Mouse (Mus musculus) kidney, embryonic 16.5 days (tissue): ENCODE measurements around the gene Zfp335. TPM values are rescaled to one million over a fixed set of nuclear protein-coding genes. Genes with fewer than 3 reads are reported as not detected.

Source experiments
- ATAC-seq: fragments of 200-750 bp; cut with Nextera tagmentation; 2 replicates; pipeline ENCODE4 v1.8.0; 2017; ENCODE audit warnings: moderate TSS enrichment; ENCODE audit not compliant: low FRiP score, low TSS enrichment
- H3K27ac ChIP-seq: fragments of 300-500 bp; sonication (generic); 2 replicates; pipeline ENCODE4 v1.5.1; 2014; ENCODE audit warnings: low read length
- H3K27me3 ChIP-seq: fragments of 300-500 bp; sonication (generic); 2 replicates; pipeline ENCODE4 v1.6.1; 2014; ENCODE audit warnings: low read length, control low read depth, mixed read lengths; ENCODE audit not compliant: insufficient read depth
- H3K36me3 ChIP-seq: fragments of 300-500 bp; sonication (generic); 2 replicates; pipeline ENCODE4 v1.6.1; 2014; ENCODE audit warnings: low read length, control low read depth, mixed read lengths; ENCODE audit not compliant: insufficient read depth
- H3K4me1 ChIP-seq: fragments of 300-500 bp; sonication (generic); 2 replicates; pipeline ENCODE4 v1.6.1; 2014; ENCODE audit warnings: low read length, control low read depth, mixed read lengths; ENCODE audit not compliant: insufficient read depth
- H3K4me2 ChIP-seq: fragments of 300-500 bp; sonication (generic); replicated peaks from 2 replicates; pipeline ENCODE4 v1.6.1; 2014; ENCODE audit warnings: low read depth, low read length
- H3K4me3 ChIP-seq: fragments of 300-500 bp; sonication (generic); 2 replicates; pipeline ENCODE4 v1.5.1; 2014; ENCODE audit warnings: mild to moderate bottlenecking, low read length
- H3K9ac ChIP-seq: fragments of 300-500 bp; sonication (generic); replicated peaks from 2 replicates; pipeline ENCODE4 v1.6.1; 2014; ENCODE audit warnings: low read length
- H3K9me3 ChIP-seq: fragments of 300-500 bp; sonication (generic); 2 replicates; pipeline ENCODE4 v1.6.1; 2016; ENCODE audit warnings: low read length, control low read depth
- WGBS: fragments of 180-500 bp; shearing (Covaris S2); extraction: QIAGEN DNeasy Blood & Tissue Kit; methylation state at CpG from one replicate; pipeline ENCODE4 v1.1.7; 2014; 5-methylcytosine and 5-hydroxymethylcytosine counted together
- polyA plus RNA-seq: library from polyadenylated mRNA; unstranded; fragments of >200 nt; fragmentation: Nextera tagmentation; extraction: Ambion mirVana; gene quantifications from 2 replicates; pipeline ENCODE4 v1.2.1, GENCODE M21; 2015

Gene Zfp335
- polyA plus RNA-seq, 1 experiment from 2014 or later, result 15.1 TPM

DNA sequence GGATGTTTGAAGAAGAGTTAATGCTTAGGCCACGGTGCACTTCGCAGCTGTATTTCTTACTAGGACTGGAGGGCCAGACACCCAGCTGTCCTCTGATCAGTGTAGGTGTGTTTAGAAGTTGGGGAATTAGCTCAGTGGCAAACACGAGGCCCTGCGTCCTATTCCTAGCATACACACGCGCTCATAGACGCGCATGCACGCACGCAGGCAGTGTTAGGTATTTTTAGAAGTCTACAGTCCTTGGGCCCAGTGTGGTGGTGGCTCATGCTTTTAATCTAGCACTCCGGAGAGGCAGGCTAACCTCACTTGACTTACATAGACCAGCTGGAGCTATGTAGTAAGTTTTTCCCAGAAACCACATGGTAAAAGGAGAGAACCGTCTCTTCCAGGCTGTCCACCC lies 594 bp upstream of the Zfp335 start:
- peak; percentile 9 for ATAC-seq
- Histone ChIP-seq H3K27ac (peak overlapping the region; percentile 98), H3K4me2 (peak overlapping the region; percentile 72), H3K27me3 (no peaks in the 10 kb centered on the region), H3K9me3 (no peaks in the 10 kb centered on the region), H3K4me3 (peak overlapping the region; percentile 65), H3K4me1 (peaks cover 17% of the 10 kb centered on the region), H3K9ac (peak overlapping the region; percentile 96), H3K36me3 (peaks cover 20% of the 10 kb centered on the region)
- WGBS, result 10% methylated on average over 12 of the region's 12 CpGs

GRCm38 (mm10) chr2:164910360-164911061 lies 1.0 kb downstream of the Zfp335 start:
- peaks cover 36% of the 10 kb centered on the region for H3K36me3 ChIP-seq
- H3K4me2 ChIP-seq, result peak overlapping the region; percentile 61
- peak overlapping the region; percentile 98 for H3K27ac ChIP-seq
- H3K9me3 ChIP-seq, result peaks cover 9% of the 10 kb centered on the region
- peaks cover 17% of the 10 kb centered on the region for H3K4me1 ChIP-seq
- H3K27me3 ChIP-seq, result no peaks in the 10 kb centered on the region
- peak; percentile 31 for ATAC-seq
- WGBS, result 6% methylated on average over 37 of the region's 37 CpGs
- H3K4me3 ChIP-seq, result peak overlapping the region; percentile 65
- peak overlapping the region; percentile 96 for H3K9ac ChIP-seq

DNA sequence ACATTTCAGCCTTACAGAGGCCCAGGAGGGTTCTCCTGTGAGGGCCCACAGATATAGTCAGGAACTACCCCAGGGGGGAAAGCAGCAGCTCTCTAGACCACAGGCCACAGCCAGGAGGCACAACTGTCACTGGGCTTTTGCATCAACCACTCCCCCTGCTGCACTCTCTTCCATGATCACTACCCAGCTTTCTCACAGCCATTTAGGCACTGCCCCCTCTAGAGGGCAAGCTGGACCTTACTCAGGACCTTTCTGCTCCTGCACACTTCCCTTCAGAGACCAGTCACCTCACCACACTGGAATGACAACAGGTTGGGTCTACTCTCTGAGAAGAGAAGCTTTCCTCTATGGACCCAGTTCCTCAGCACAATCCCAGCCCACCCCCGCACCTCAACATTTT lies 2.0 kb downstream of the Zfp335 start:
- Histone ChIP-seq H3K4me2 (peak overlapping the region; percentile 61), H3K9me3 (peaks cover 9% of the 10 kb centered on the region), H3K9ac (no peak overlapping the region), H3K27me3 (no peaks in the 10 kb centered on the region), H3K36me3 (peaks cover 46% of the 10 kb centered on the region), H3K4me1 (peaks cover 17% of the 10 kb centered on the region), H3K4me3 (peak overlapping the region; percentile 65), H3K27ac (no peak overlapping the region)
- WGBS, result 88% methylated on average over 1 of the region's 1 CpGs
- ATAC-seq, result 0 out of 2 replicates have a peak, but pooled peaks have one; percentile 4

GRCm38 (mm10) chr2:164909100-164909499 lies 2.5 kb downstream of the Zfp335 start:
- Histone ChIP-seq H3K36me3 (peaks cover 50% of the 10 kb centered on the region), H3K4me3 (no peak overlapping the region), H3K4me2 (no peak overlapping the region), H3K9ac (no peak overlapping the region), H3K4me1 (peaks cover 17% of the 10 kb centered on the region), H3K27me3 (no peaks in the 10 kb centered on the region), H3K27ac (no peak overlapping the region), H3K9me3 (peaks cover 9% of the 10 kb centered on the region)
- 95% methylated on average over 3 of the region's 3 CpGs for WGBS
- no peak for ATAC-seq

- peaks cover 9% of the 10 kb centered on the region for H3K9me3 ChIP-seq
- no peak overlapping the region for H3K9ac ChIP-seq
- H3K27ac ChIP-seq, result no peak overlapping the region
- WGBS, result 94% methylated on average over 5 of the region's 5 CpGs
- peaks cover 17% of the 10 kb centered on the region for H3K4me1 ChIP-seq
- ATAC-seq, result no peak
- H3K27me3 ChIP-seq, result no peaks in the 10 kb centered on the region
- H3K4me2 ChIP-seq, result no peak overlapping the region
- no peak overlapping the region for H3K4me3 ChIP-seq
- H3K36me3 ChIP-seq, result peaks cover 54% of the 10 kb centered on the region
These were observed 3.5 kb downstream of the Zfp335 start for GRCm38 (mm10) chr2:164908011-164908410.

GRCm38 (mm10) chr2:164907511-164907910 lies 4.0 kb downstream of the Zfp335 start:
- 95% methylated on average over 12 of the region's 12 CpGs for WGBS
- Histone ChIP-seq H3K4me2 (no peak overlapping the region), H3K9ac (no peak overlapping the region), H3K9me3 (peaks cover 9% of the 10 kb centered on the region), H3K4me1 (peaks cover 16% of the 10 kb centered on the region), H3K27ac (no peak overlapping the region), H3K4me3 (no peak overlapping the region), H3K36me3 (peaks cover 57% of the 10 kb centered on the region), H3K27me3 (no peaks in the 10 kb centered on the region)
- no peak for ATAC-seq

- Histone ChIP-seq H3K9ac (no peak overlapping the region), H3K4me2 (no peak overlapping the region), H3K36me3 (peaks cover 71% of the 10 kb centered on the region), H3K4me1 (peaks cover 11% of the 10 kb centered on the region), H3K4me3 (no peak overlapping the region), H3K9me3 (peaks cover 9% of the 10 kb centered on the region), H3K27ac (no peak overlapping the region), H3K27me3 (no peaks in the 10 kb centered on the region)
- 98% methylated on average over 4 of the region's 4 CpGs for WGBS
- ATAC-seq, result no peak
These were observed 5.5 kb downstream of the Zfp335 start for GRCm38 (mm10) chr2:164906071-164906470.

GRCm38 (mm10) chr2:164903496-164903895 lies 8.1 kb downstream of the Zfp335 start:
- ATAC-seq, result no peak
- Histone ChIP-seq H3K4me3 (no peak overlapping the region), H3K27ac (no peak overlapping the region), H3K9me3 (peaks cover 9% of the 10 kb centered on the region), H3K36me3 (peaks cover 89% of the 10 kb centered on the region), H3K4me2 (no peak overlapping the region), H3K4me1 (no peaks in the 10 kb centered on the region), H3K27me3 (no peaks in the 10 kb centered on the region), H3K9ac (no peak overlapping the region)
- WGBS, result 58% methylated on average over 1 of the region's 1 CpGs

- Histone ChIP-seq H3K4me3 (no peak overlapping the region), H3K36me3 (peaks cover 82% of the 10 kb centered on the region), H3K9me3 (peaks cover 6% of the 10 kb centered on the region), H3K27me3 (no peaks in the 10 kb centered on the region), H3K4me1 (no peaks in the 10 kb centered on the region), H3K4me2 (no peak overlapping the region), H3K9ac (no peak overlapping the region), H3K27ac (no peak overlapping the region)
- WGBS, result 90% methylated on average over 13 of the region's 13 CpGs
- ATAC-seq, result no peak
These were observed 10.2 kb downstream of the Zfp335 start for GRCm38 (mm10) chr2:164901380-164901779.

DNA sequence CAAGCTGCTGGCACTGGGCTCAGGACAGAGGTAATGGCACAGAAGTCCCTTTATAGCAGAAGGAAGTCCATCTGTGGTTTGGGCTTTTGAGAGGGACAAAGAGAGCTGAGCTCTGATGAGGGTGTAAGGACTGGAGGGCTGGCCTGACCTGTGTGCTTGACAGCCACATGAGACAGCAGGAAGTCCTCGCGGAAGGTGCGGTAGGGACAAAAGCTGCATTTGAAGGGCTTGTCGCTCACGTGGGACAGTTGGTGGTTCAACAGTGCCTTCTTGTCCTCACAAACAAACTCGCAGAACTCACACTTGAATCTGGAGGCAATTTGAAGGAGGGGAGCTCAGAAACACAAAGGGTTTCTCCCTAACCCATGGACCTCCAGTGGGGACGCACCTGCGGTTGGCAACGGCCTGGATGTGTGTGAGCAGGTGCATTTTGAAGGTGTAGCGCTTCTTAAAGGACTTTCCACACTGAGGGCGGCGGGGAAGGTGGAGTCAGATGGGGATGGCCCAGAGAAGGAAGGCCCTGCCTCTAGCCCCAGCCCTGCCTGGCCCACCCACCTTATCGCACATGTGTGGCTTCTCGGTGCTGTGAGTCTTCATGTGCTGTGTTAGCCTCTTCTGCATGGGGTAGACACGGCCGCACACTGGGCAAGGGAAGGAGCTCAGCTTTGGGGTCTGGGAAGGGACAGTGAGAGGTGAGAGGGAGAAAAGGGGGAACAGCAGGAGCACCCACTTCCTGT lies 11.7 kb downstream of the Zfp335 start:
- peaks cover 79% of the 10 kb centered on the region for H3K36me3 ChIP-seq
- no peak overlapping the region for H3K27ac ChIP-seq
- no peaks in the 10 kb centered on the region for H3K27me3 ChIP-seq
- H3K4me2 ChIP-seq, result no peak overlapping the region
- H3K4me3 ChIP-seq, result no peak overlapping the region
- WGBS, result 94% methylated on average over 16 of the region's 16 CpGs
- no peak for ATAC-seq
- no peaks in the 10 kb centered on the region for H3K4me1 ChIP-seq
- H3K9ac ChIP-seq, result no peak overlapping the region
- no peaks in the 10 kb centered on the region; the same call in 1 of the 2 replicates for H3K9me3 ChIP-seq
